Mouse (Mus musculus) Patski (cell line): Measurements from ENCODE around the gene Sap18. TPM values are rescaled to one million over a fixed set of nuclear protein-coding genes. Genes with fewer than 3 reads are reported as not detected.

ENCODE experiments used
- ATAC-seq: fragments of 100-300 bp; one replicate; pipeline ENCODE4 v1.8.0; 2021
- CTCF ChIA-PET: fragments of 350-600 bp; sonication (Branson Sonifier 250); formaldehyde crosslinking; loops from one replicate; lab custom pipeline; 2022; ENCODE audit warnings: inconsistent platforms; lab: Charles Lee
- POLR2A ChIA-PET: fragments of 350-600 bp; sonication (Branson Sonifier 250); formaldehyde crosslinking; loops from one replicate; lab custom pipeline; 2022; ENCODE audit warnings: antibody characterized with exemption, inconsistent platforms; lab: Charles Lee
- DNase-seq: peaks from one replicate; pipeline ENCODE4 v3.0.0-alpha.2; 2011; ENCODE audit warnings: low read depth, low spot score
- H3K27me3 ChIP-seq: fragments of 371-371 bp; one replicate; pipeline ENCODE4 v1.5.1; 2021
- CTCF ChIP-seq: fragments of 100-300 bp; IDR thresholded peaks from one replicate; pipeline ENCODE4 v1.5.1; 2021
- in situ Hi-C: fragments of 300-500 bp; cut with MboI; formaldehyde crosslinking; loops from 3 replicates; pipeline ENCODE4 v1.11.1; 2018; ENCODE audit warnings: low pct_unique_long_range_greater_than_20kb, mixed read lengths
- polyA plus RNA-seq: library from polyadenylated mRNA; unstranded; gene quantifications from one replicate; pipeline ENCODE4 v1.2.3, GENCODE M21; 2021

The Sap18 gene
- polyA plus RNA-seq, 1 experiment from 2014 or later = 23.1 TPM

GRCm38 (mm10) chr14:57772157-57772815 lies 25.7 kb upstream of the Sap18 start:
- POLR2A ChIA-PET = no interaction called here
- in situ Hi-C loops = no loop called here
- no peak for DNase-seq

GRCm38 (mm10) chr14:57787406-57787805 lies 10.6 kb upstream of the Sap18 start:
- POLR2A ChIA-PET = no interaction called here
- no peak for DNase-seq
- in situ Hi-C loops = no loop called here
- CTCF ChIA-PET = no interaction called here
- ATAC-seq = no peak
- TF ChIP-seq CTCF = no peak
- no peaks in the 10 kb centered on the region for H3K27me3 ChIP-seq

More at GRCm38 (mm10) chr14:57772157-57772815, 25.7 kb upstream of the Sap18 start:
- no peak for TF ChIP-seq CTCF
- no peaks in the 10 kb centered on the region for H3K27me3 ChIP-seq
- ATAC-seq = no peak
- CTCF ChIA-PET = no interaction called here

- no peak for TF ChIP-seq CTCF
- CTCF ChIA-PET = no interaction called here
- H3K27me3 ChIP-seq = no peaks in the 10 kb centered on the region
- ATAC-seq = no peak
- POLR2A ChIA-PET = no interaction called here
- DNase-seq = no peak
- in situ Hi-C loops = no loop called here
Observed at GRCm38 (mm10) chr14:57789311-57789710, 8.7 kb upstream of the Sap18 start.

GRCm38 (mm10) chr14:57789759-57790158 lies 8.2 kb upstream of the Sap18 start:
- TF ChIP-seq CTCF = no peak
- DNase-seq (no peak), ATAC-seq (no peak)
- in situ Hi-C loops = no loop called here
- no peaks in the 10 kb centered on the region for H3K27me3 ChIP-seq
- ChIA-PET CTCF (no interaction called here), POLR2A (no interaction called here)

GRCm38 (mm10) chr14:57791171-57791570 lies 6.8 kb upstream of the Sap18 start:
- in situ Hi-C loops = no loop called here
- POLR2A ChIA-PET = no interaction called here
- no peak for TF ChIP-seq CTCF
- DNase-seq (no peak), ATAC-seq (no peak)
- H3K27me3 ChIP-seq = no peaks in the 10 kb centered on the region
- CTCF ChIA-PET = interaction anchor here (0.9 to 1.6 kb wide), 2 partner anchors 12 to 105 kb away, joined by 3 read pairs; no protein-coding TSS in a partner anchor

GRCm38 (mm10) chr14:57797551-57797950 lies 429 bp upstream of the Sap18 start:
- H3K27me3 ChIP-seq = no peaks in the 10 kb centered on the region
- POLR2A ChIA-PET = interaction anchor here (0.7 kb wide), 1 partner anchor 112 kb away, joined by 3 read pairs; no protein-coding TSS in a partner anchor
- no peak for ATAC-seq
- CTCF ChIA-PET = interaction anchor here (1.1 kb wide), 1 partner anchor 49 kb away, joined by 3 read pairs; no protein-coding TSS in a partner anchor
- in situ Hi-C loops = no loop called here
- DNase-seq = no peak
- TF ChIP-seq CTCF = no peak

- H3K27me3 ChIP-seq = no peaks in the 10 kb centered on the region
- no peak for ATAC-seq
- POLR2A ChIA-PET = no interaction called here
- no peak for DNase-seq
- CTCF ChIA-PET = interaction anchor here (0.9 kb wide), 1 partner anchor 115 kb away, joined by 3 read pairs; no protein-coding TSS in a partner anchor
- in situ Hi-C loops = loop anchor here (10.0 kb wide), 1 partner anchor 69 kb away; no protein-coding TSS in a partner anchor
- no peak for TF ChIP-seq CTCF
Observed at GRCm38 (mm10) chr14:57803731-57804130, 5.8 kb downstream of the Sap18 start.

- no peak for DNase-seq
- no peak for ATAC-seq
- CTCF ChIA-PET = no interaction called here
- H3K27me3 ChIP-seq = no peaks in the 10 kb centered on the region
- in situ Hi-C loops = loop anchor here (5.0 to 10.0 kb wide), 2 partner anchors 74 to 104 kb away; no protein-coding TSS in a partner anchor
- POLR2A ChIA-PET = interaction anchor here (1.6 kb wide), 1 partner anchor 17 kb away, joined by 5 read pairs; the partner anchor contains the start of genes Mrpl57 and Ska3
- peak; percentile 51 for TF ChIP-seq CTCF
Observed at GRCm38 (mm10) chr14:57808558-57808957, 10.6 kb downstream of the Sap18 start.

GRCm38 (mm10) chr14:57810886-57811285 lies 12.9 kb downstream of the Sap18 start:
- DNase-seq (no peak), ATAC-seq (no peak)
- no peaks in the 10 kb centered on the region for H3K27me3 ChIP-seq
- ChIA-PET POLR2A (no interaction called here), CTCF (no interaction called here)
- no peak for TF ChIP-seq CTCF
- in situ Hi-C loops = no loop called here

GRCm38 (mm10) chr14:57811844-57812243 lies 13.9 kb downstream of the Sap18 start:
- no peaks in the 10 kb centered on the region for H3K27me3 ChIP-seq
- DNase-seq = no peak
- ChIA-PET POLR2A (no interaction called here), CTCF (no interaction called here)
- ATAC-seq = no peak
- no peak for TF ChIP-seq CTCF
- in situ Hi-C loops = no loop called here

GRCm38 (mm10) chr14:57820839-57821238 lies 22.9 kb downstream of the Sap18 start:
- H3K27me3 ChIP-seq = no peaks in the 10 kb centered on the region
- DNase-seq (no peak), ATAC-seq (no peak)
- CTCF ChIA-PET = interaction anchor here (1.3 kb wide), 1 partner anchor 10 kb away, joined by 4 read pairs; no protein-coding TSS in a partner anchor
- no peak for TF ChIP-seq CTCF
- POLR2A ChIA-PET = no interaction called here
- in situ Hi-C loops = no loop called here
